Mouse (Mus musculus) midbrain, embryonic 15.5 days (tissue): ENCODE data around the gene Gm42688. TPM values are rescaled to one million over a fixed set of nuclear protein-coding genes. Genes with fewer than 3 reads are reported as not detected.
A peak's percentile ranks its signal among the peaks of the same experiment; 100 is the strongest.

Experiments
- ATAC-seq: fragments of 200-750 bp; cut with Nextera tagmentation; replicated peaks from 2 replicates; pipeline ENCODE4 v1.8.0; 2017; ENCODE audit warnings: moderate TSS enrichment
- H3K27ac ChIP-seq: fragments of 300-500 bp; sonication (generic); 2 replicates; pipeline ENCODE4 v1.5.1; 2015; ENCODE audit warnings: mild to moderate bottlenecking, inconsistent platforms
- H3K27me3 ChIP-seq: fragments of 300-500 bp; sonication (generic); replicated peaks from 2 replicates; pipeline ENCODE4 v1.6.1; 2015; ENCODE audit warnings: inconsistent platforms
- H3K36me3 ChIP-seq: fragments of 300-500 bp; sonication (generic); replicated peaks from 2 replicates; pipeline ENCODE4 v1.6.1; 2015; ENCODE audit warnings: inconsistent platforms
- H3K4me1 ChIP-seq: fragments of 300-500 bp; sonication (generic); 2 replicates; pipeline ENCODE4 v1.6.1; 2015; ENCODE audit warnings: inconsistent platforms
- H3K4me2 ChIP-seq: fragments of 300-500 bp; sonication (generic); 2 replicates; pipeline ENCODE4 v1.6.1; 2015; ENCODE audit warnings: inconsistent platforms, mild to moderate bottlenecking, moderate library complexity
- H3K4me3 ChIP-seq: fragments of 300-500 bp; sonication (generic); 2 replicates; pipeline ENCODE4 v1.5.1; 2015; ENCODE audit warnings: mild to moderate bottlenecking, inconsistent platforms
- H3K9ac ChIP-seq: fragments of 300-500 bp; sonication (generic); 2 replicates; pipeline ENCODE4 v1.6.1; 2015; ENCODE audit warnings: mild to moderate bottlenecking, inconsistent platforms
- H3K9me3 ChIP-seq: fragments of 300-500 bp; sonication (generic); 2 replicates; pipeline ENCODE4 v1.6.1; 2016; ENCODE audit warnings: inconsistent platforms
- WGBS: fragments of 180-500 bp; shearing (Covaris S2); methylation state at CpG from one replicate; pipeline ENCODE4 v1.1.7; 2015; ENCODE audit warnings: mixed read lengths; 5-methylcytosine and 5-hydroxymethylcytosine counted together
- polyA plus RNA-seq: library from polyadenylated mRNA; unstranded; fragments of >200 nt; fragmentation: Nextera tagmentation; extraction: Ambion mirVana; gene quantifications from 2 replicates; pipeline ENCODE4 v1.2.1, GENCODE M21; 2015

Gm42688 gene
- polyA plus RNA-seq, 1 experiment from 2014 or later = 7.4 TPM

DNA sequence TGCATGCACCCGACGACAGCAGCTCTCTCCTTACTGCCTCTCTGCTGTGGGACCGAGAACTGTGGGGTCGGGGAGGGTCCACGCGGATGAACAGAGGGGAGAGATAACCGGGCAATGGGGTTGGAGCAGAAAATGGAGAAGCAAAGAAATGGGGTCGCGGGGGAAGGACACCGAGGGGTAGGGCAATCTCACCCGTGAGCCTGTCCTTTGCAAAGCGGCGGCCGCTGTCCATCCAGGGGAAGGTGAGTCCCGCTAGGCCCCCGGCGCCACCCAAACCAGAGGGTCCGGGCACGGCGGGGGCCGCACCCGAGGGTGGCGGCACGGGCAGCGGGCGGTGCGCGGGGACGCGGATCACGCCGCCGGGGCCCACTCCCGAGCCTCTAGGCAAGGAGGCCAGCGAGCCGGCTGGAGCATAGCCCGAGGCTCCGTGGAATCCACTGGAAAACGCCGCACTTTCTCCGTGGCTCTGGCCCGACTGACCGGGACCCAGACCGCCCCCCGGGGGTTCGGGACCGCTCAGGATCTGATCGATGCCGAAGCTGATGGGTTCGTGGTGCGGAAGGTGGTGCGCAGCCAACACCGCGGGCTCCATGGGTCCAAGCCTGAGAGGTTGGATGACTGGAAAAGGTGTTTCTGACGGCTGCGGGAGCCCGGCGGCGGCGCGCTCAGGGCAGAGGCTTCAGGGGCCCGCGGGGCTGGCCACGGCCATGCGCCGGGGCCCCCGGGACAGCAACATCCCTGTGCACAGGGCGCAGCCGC is 31.8 kb upstream of the Gm42688 start:
- WGBS = 1% methylated on average over 69 of the region's 69 CpGs
- H3K27ac ChIP-seq = no peak overlapping the region
- 0 out of 2 replicates have a peak overlapping the region, but pooled peaks have one; percentile 2 for H3K4me3 ChIP-seq
- H3K4me2 ChIP-seq = no peak overlapping the region
- ATAC-seq = peak; percentile 51
- no peaks in the 10 kb centered on the region for H3K36me3 ChIP-seq
- H3K4me1 ChIP-seq = peaks cover 27% of the 10 kb centered on the region
- peaks cover 94% of the 10 kb centered on the region for H3K27me3 ChIP-seq
- H3K9me3 ChIP-seq = no peaks in the 10 kb centered on the region
- no peak overlapping the region for H3K9ac ChIP-seq

DNA sequence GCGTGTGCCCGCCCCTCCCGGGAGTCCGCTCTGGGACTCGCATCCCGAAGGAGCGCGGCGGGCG is 31.3 kb upstream of the Gm42688 start, which contains the start of gene Tlx2:
Gene Tlx2, minus strand, starts transcription at position 47 of the 64 bp plus-strand sequence.
- Histone ChIP-seq H3K4me3 (peak within 1 kb of the TSS; percentile 25), H3K27ac (no peak within 1 kb of the TSS), H3K9ac (no peak within 1 kb of the TSS), H3K27me3 (peaks cover 94% of the 10 kb centered on the region), H3K36me3 (no peaks in the 10 kb centered on the region), H3K9me3 (no peaks in the 10 kb centered on the region), H3K4me2 (no peak within 1 kb of the TSS), H3K4me1 (peaks cover 27% of the 10 kb centered on the region)
- 0% methylated on average over 9 of the region's 10 CpGs for WGBS
- ATAC-seq = no peak

DNA sequence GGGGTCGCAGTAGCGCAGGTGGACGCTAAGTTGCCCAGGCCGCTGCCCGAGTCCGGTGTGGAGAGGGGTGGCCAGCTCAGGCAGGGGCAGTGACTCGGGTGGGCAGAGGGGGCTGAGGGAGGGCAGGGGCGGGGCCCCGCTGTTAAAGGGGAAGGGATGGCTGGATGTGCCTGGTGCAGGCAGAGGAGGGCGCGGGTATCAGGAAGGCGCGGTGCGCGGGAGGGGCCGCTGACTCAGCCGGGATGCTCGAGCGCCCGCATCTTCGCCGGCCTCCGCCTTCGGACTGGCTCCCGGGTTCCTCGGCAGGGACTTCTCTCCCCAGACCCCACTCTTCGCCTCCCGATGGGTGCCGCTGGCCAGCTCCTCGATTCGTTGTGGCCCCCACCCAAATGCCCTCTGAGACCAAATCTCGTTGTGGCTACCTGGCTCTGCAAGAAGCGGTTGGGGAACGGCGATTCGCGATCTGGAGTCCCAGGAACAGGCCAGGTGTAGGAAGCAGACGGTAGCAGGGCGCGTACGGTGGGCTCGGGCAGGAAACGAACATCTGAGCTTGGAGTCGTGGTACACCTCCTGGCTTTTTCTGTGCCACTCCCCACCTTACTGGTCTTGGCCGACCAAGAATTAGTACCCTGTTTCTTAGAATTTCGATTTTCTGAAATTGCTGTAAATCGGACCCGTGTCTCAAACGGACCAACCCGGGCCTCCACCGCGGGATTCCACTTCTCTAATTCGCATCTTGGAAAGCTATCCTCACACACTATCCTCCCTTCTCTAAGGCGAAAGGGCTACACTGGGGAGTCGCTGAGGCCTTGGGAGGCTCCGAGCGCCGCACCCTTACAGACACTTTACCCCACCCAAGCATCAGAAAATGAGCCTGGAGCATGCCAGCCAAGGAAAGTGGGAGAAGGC is 30.9 kb upstream of the Gm42688 start:
- WGBS = 1% methylated on average over 56 of the region's 58 CpGs
- Histone ChIP-seq H3K27me3 (peaks cover 94% of the 10 kb centered on the region), H3K27ac (no peak overlapping the region), H3K4me3 (0 out of 2 replicates have a peak overlapping the region, but pooled peaks have one; percentile 2), H3K36me3 (no peaks in the 10 kb centered on the region), H3K4me2 (no peak overlapping the region), H3K4me1 (peaks cover 27% of the 10 kb centered on the region), H3K9ac (no peak overlapping the region), H3K9me3 (no peaks in the 10 kb centered on the region)
- ATAC-seq = no peak

DNA sequence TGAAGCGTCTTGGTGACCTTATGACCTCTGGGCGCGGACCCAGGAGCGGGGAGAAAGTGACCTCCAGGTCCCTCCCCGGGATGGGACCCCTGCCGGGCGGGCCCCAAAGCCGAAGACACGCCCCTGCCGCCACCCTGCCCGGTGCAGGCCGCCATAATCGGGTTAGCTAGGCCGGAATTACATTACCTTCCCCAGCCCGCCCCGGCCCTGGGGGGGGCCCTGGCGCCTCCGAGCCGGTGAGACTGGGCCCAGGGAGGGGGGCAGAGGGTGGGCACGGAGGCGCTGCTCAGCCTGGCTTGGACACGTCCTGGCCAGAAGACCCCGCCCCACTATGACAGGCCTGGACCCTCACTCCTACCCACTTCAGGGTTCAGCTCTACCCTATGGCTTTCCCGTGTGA is 30.2 kb upstream of the Gm42688 start:
- Histone ChIP-seq H3K27ac (no peak overlapping the region), H3K4me3 (no peak overlapping the region), H3K9me3 (no peaks in the 10 kb centered on the region), H3K4me1 (peaks cover 27% of the 10 kb centered on the region), H3K4me2 (no peak overlapping the region), H3K9ac (no peak overlapping the region), H3K27me3 (peaks cover 94% of the 10 kb centered on the region), H3K36me3 (no peaks in the 10 kb centered on the region)
- 0 out of 2 replicates have a peak, but pooled peaks have one; percentile 13 for ATAC-seq
- WGBS = 1% methylated on average over 23 of the region's 24 CpGs

DNA sequence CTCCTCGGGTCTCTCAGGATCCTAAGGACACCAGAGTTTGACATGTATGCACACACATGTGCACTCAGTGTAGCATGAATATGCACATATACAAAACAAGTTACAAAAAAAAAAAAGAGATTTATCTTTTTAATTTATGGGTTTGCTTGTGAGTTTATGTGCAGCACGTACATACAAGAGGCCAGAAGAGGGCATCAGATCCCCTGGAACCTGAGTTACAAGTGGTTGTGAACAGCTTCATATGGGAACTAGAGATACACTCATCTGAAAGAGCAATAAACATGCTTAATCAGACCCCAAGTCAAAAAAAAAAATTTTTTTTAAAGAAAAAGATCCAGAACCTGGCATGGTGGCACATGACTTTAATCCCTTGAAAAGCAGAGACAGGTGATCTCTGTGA is 26.4 kb upstream of the Gm42688 start:
- no peak overlapping the region for H3K9ac ChIP-seq
- 12% methylated on average over 2 of the region's 2 CpGs for WGBS
- H3K27me3 ChIP-seq = peaks cover 60% of the 10 kb centered on the region
- H3K4me2 ChIP-seq = no peak overlapping the region
- H3K4me3 ChIP-seq = no peak overlapping the region
- H3K4me1 ChIP-seq = peaks cover 31% of the 10 kb centered on the region
- no peaks in the 10 kb centered on the region for H3K36me3 ChIP-seq
- no peak overlapping the region for H3K27ac ChIP-seq
- ATAC-seq = no peak
- H3K9me3 ChIP-seq = no peaks in the 10 kb centered on the region

GRCm38 (mm10) chr6:83077630-83078323 is 23.6 kb upstream of the Gm42688 start, which contains the start of gene Pcgf1:
Gene Pcgf1 (plus strand): TSS chr6:83077869.
- Histone ChIP-seq H3K4me1 (peaks cover 25% of the 10 kb centered on the region), H3K4me2 (peak within 1 kb of the TSS; percentile 95), H3K36me3 (0 out of 2 replicates have a peak, but pooled peaks cover 9% of the 10 kb centered on the region), H3K27me3 (peaks cover 43% of the 10 kb centered on the region), H3K9me3 (no peaks in the 10 kb centered on the region), H3K27ac (peak within 1 kb of the TSS; percentile 95), H3K4me3 (peak within 1 kb of the TSS; percentile 92), H3K9ac (peak within 1 kb of the TSS; percentile 88)
- ATAC-seq = peak; percentile 95
- under 1% methylated on average over 54 of the region's 54 CpGs for WGBS

- H3K4me2 ChIP-seq = peak overlapping the region; percentile 95
- H3K4me3 ChIP-seq = peak overlapping the region; percentile 92
- peaks cover 47% of the 10 kb centered on the region for H3K27me3 ChIP-seq
- peak; percentile 91 for ATAC-seq
- peak overlapping the region; percentile 88 for H3K9ac ChIP-seq
- H3K9me3 ChIP-seq = no peaks in the 10 kb centered on the region
- H3K4me1 ChIP-seq = peaks cover 26% of the 10 kb centered on the region
- H3K27ac ChIP-seq = peak overlapping the region; percentile 95
- H3K36me3 ChIP-seq = 0 out of 2 replicates have a peak, but pooled peaks cover 9% of the 10 kb centered on the region
- 0% methylated on average over 46 of the region's 46 CpGs for WGBS
Measured at GRCm38 (mm10) chr6:83078324-83078858, 23.0 kb upstream of the Gm42688 start.

DNA sequence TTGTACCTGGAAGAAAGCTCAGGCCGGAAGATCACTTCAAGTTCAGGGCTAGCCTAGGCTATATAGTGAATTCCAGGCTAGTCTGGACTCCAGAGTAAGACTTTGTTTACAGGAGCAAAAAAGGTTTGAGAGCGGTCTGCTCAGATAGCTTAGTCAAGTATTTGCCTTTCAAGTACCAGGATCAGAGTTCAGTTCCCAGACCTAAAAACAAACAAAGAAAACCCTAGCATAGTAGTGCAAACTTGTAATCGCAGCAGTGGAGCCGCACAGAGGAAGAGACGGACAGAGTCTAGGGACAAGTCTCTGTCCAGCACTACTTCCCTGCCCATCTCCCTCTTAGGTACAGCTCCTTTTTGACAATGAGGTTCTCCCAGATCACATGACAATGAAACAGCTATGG is 21.2 kb upstream of the Gm42688 start:
- Histone ChIP-seq H3K36me3 (0 out of 2 replicates have a peak, but pooled peaks cover 9% of the 10 kb centered on the region), H3K27me3 (peaks cover 47% of the 10 kb centered on the region), H3K4me3 (no peak overlapping the region), H3K4me1 (peaks cover 29% of the 10 kb centered on the region), H3K4me2 (no peak overlapping the region), H3K27ac (no peak overlapping the region), H3K9ac (no peak overlapping the region), H3K9me3 (no peaks in the 10 kb centered on the region)
- no peak for ATAC-seq
- 92% methylated on average over 5 of the region's 5 CpGs for WGBS

DNA sequence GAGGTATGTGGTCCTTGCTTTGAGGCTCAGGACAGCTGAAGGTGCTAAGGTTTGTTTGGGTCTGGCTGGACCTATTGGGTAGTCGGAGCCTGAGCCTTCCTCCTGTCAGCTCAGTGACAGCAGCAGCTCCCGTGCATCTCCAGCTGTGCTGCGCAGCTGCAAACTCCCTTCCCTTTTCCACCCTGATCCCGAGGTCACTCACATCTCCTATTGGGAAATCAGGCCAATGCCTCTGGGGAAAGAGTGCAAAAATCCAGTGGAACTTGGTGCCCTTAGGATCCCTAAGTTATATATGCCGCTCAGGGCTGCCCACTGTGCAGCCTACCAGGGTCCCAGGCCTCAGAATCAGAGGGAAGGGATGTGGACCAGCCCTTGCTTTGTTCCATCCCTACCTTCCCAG is 17.9 kb upstream of the Gm42688 start:
- H3K4me2 ChIP-seq = no peak overlapping the region
- WGBS = 12% methylated on average over 5 of the region's 5 CpGs
- H3K9ac ChIP-seq = no peak overlapping the region
- H3K9me3 ChIP-seq = no peaks in the 10 kb centered on the region
- H3K36me3 ChIP-seq = 0 out of 2 replicates have a peak, but pooled peaks cover 9% of the 10 kb centered on the region
- no peak for ATAC-seq
- H3K4me3 ChIP-seq = no peak overlapping the region
- peaks cover 30% of the 10 kb centered on the region for H3K4me1 ChIP-seq
- peaks cover 66% of the 10 kb centered on the region for H3K27me3 ChIP-seq
- no peak overlapping the region for H3K27ac ChIP-seq

DNA sequence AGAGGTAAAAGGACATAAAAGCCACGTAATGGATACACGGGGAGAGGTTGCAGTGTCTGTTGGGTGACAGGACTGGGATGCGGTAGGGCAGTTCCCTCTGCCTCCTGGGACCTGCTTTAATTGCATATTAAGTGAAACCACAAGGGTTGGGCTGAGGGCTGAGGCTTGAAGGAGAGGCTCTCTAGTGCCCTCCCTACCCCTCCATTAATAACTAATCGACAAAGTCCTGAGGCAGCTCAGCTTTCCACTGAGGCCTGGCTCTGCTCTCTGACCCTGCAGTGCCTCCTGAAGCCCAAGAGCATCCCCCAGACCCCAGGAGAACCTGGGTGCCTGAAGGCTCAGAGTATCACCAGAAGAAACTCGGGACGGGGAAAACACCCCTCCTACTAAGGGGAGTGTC is 16.9 kb upstream of the Gm42688 start:
- H3K27me3 ChIP-seq = peaks cover 74% of the 10 kb centered on the region
- no peaks in the 10 kb centered on the region for H3K9me3 ChIP-seq
- H3K27ac ChIP-seq = no peak overlapping the region
- 0 out of 2 replicates have a peak, but pooled peaks cover 9% of the 10 kb centered on the region for H3K36me3 ChIP-seq
- peaks cover 23% of the 10 kb centered on the region for H3K4me1 ChIP-seq
- 4% methylated on average over 6 of the region's 6 CpGs for WGBS
- H3K4me3 ChIP-seq = no peak overlapping the region
- H3K4me2 ChIP-seq = no peak overlapping the region
- no peak for ATAC-seq
- no peak overlapping the region for H3K9ac ChIP-seq

DNA sequence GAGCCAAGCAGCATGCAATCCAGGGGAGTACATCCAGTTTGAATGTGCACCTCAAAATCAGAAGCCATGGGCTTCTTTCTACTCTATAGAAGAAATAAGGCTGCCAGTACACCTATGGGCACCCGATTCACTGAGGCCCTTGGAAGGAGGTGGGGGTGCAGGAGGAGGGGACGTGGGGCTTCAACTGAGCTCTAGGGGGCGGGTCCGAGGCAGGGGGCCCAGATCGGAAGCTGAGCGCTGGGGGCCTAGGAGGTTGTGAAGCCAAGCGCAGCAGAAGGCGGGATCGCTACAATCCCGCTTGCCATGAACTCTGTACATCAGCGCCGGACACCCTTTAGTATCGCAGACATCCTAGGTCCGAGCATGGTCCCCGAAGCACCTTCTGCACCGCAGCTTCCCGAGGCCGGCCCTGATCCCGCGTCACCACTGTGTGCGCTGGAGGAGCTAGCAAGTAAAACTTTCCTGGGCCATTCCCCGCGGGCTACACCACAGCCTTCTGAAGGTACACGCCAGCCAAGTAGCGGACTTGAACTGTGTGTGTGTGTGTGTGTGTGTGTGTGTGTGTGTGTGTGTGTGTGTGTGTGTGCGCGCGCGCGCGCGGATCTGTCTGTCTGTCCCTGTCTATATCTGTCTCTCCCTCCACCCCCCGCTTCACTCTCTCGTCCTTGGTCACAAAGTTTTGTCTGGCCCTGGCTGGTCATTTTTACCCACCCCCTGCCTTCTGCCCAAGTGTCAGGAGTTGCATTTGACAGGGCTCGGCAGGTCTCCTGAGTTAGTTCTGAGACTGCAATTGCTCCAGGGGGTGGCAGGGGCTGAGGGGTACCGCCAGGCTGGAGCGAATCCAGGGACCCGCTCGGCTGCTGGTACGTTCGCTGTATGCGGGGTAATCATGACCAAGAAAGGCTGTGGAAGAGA is 15.0 kb upstream of the Gm42688 start, which contains the start of gene Lbx2:
Gene Lbx2, plus strand, starts transcription at position 247 of the 915 bp plus-strand sequence.
- H3K4me1 ChIP-seq = peaks cover 14% of the 10 kb centered on the region; the same call in 1 of the 2 replicates
- H3K36me3 ChIP-seq = no peaks in the 10 kb centered on the region
- WGBS = 4% methylated on average over 42 of the region's 42 CpGs
- H3K4me3 ChIP-seq = 0 out of 2 replicates have a peak within 1 kb of the TSS, but pooled peaks have one; percentile 1
- H3K9me3 ChIP-seq = no peaks in the 10 kb centered on the region
- no peak within 1 kb of the TSS for H3K9ac ChIP-seq
- H3K27ac ChIP-seq = no peak within 1 kb of the TSS
- H3K27me3 ChIP-seq = peaks cover 90% of the 10 kb centered on the region
- peak within 1 kb of the TSS; percentile 13 for H3K4me2 ChIP-seq
- ATAC-seq = no peak
